In the genomic region with DNA sequence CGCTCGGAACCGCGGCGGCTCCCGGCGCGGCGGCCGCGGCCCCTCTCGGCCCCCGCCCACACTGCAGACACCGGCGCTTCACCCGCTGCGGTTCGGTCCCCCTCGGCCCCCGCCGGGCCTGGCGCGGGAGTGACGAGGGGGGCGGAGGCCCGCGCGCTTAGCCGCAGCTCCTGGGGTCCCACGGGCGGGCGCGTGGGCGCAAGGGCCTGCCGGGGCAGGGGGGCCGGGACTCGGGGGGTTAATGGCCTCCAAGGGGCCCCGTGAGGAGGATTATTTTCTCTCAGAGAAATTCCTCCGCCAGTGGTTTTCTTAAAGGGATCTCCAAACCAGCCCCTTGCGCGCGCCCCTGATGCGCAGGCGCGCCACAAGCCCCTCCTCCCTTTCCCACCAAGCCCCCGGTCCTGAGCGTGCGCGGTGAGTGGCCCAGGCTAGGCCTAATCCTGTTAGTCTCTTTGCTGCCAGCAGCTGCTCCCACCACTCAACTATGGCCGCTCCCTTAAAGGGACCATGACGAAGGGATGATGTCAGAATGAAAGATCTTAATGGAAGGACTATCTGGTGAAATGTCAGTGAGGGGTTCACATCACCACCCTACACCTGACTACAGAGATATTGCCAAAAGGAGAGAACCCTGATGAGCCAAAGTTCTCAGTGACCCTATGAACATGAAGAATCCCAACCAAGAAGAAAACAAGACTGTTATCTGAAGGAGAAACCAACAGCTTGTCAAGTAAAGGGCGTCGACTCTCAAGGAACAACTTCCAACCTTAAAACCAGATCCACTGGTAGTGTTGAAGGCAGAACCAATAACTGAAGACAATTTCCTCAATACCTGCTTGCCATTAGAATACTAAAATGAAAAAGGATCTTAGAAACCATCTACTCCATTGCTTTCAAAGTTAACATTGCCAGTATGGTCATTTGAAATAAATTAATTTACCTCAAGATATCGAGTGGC, we compare ENCODE assay signal across 8 mouse cellular contexts. TPM values are rescaled to one million over a fixed set of nuclear protein-coding genes. Genes with fewer than 3 reads are reported as not detected.
DNase-seq lines count a peak whose midpoint lies in the region; ATAC-seq and TF ChIP-seq lines count a peak whose summit lies in the region.

Zmym4 (minus strand) TSS at position 272 of the 958 bp plus-strand sequence.

- peak within 1 kb of the TSS; percentile 76 to 92 (median 90) for H3K4me3 ChIP-seq in CH12.LX (replicated peaks in 1 of 3; ENCODE audit: low read depth in 2 of 3, low read length in 2 of 3, poor library complexity in 1 of 3)
- peak within 1 kb of the TSS; percentile 97 for H3K4me3 ChIP-seq in forebrain, embryonic 12.5 days (replicated peaks)
- peak within 1 kb of the TSS; percentile 89 for H3K4me3 ChIP-seq in liver, postnatal 0 days (ENCODE audit: low read depth, low read length)
- peak within 1 kb of the TSS; percentile 98 for H3K4me3 ChIP-seq in neural tube, embryonic 14.5 days (ENCODE audit: low read depth, low read length)

- no peak for TF ChIP-seq RAD21 in CH12.LX (IDR thresholded peaks at IDR 0.05; ENCODE audit: low read depth, low read length)

- peak within 1 kb of the TSS; percentile 93 for H3K4me2 ChIP-seq in CH12.LX (ENCODE audit: insufficient read depth, low read depth, poor library complexity, severe bottlenecking)
- H3K4me2 ChIP-seq in forebrain, embryonic 12.5 days, result peak within 1 kb of the TSS; percentile 76
- H3K4me2 ChIP-seq in liver, postnatal 0 days (ENCODE audit: low read depth, low read length), result peak within 1 kb of the TSS; percentile 75
- H3K4me2 ChIP-seq in neural tube, embryonic 14.5 days (ENCODE audit: low read depth, low read length), result peak within 1 kb of the TSS; percentile 80

- dilution Hi-C loops in CH12.LX (cut with MboI; ENCODE audit: extremely low pct_ligation_motif_present, extremely low pct_unique_long_range_greater_than_20kb, low sequenced_read_pairs), result no loop called here

- no peak for TF ChIP-seq EP300 in CH12.LX (IDR thresholded peaks at IDR 0.05; ENCODE audit: low read length)
- no peak for TF ChIP-seq EP300 in liver, postnatal 0 days (IDR thresholded peaks at IDR 0.05; ENCODE audit: low read depth)

- in situ Hi-C loops in CH12.LX (cut with MboI; ENCODE audit: low pct_ligation_motif_present, low pct_unique_long_range_greater_than_20kb, low sequenced_read_pairs), result no loop called here

- 7% methylated on average over 43 of the region's 54 CpGs for WGBS in forebrain, embryonic 12.5 days
- 6% methylated on average over 52 of the region's 54 CpGs for WGBS in large intestine, adult 2 months
- WGBS in liver, postnatal 0 days (ENCODE audit: insufficient replicate concordance), result 14% methylated on average over 19 of the region's 54 CpGs
- WGBS in neural tube, embryonic 14.5 days, result 8% methylated on average over 37 of the region's 54 CpGs

- peaks cover 23% of the 10 kb centered on the region for H3K79me2 ChIP-seq in CH12.LX (replicated peaks; ENCODE audit: control insufficient read depth, extremely low read depth, insufficient read depth, poor library complexity, severe bottlenecking)

- H3K4me1 ChIP-seq in CH12.LX (ENCODE audit: control insufficient read depth in 1 of 2, insufficient read depth in 2 of 2), result peaks cover 0 to 12% of the 10 kb centered on the region in 2 experiments; a peak in 2 of 4 replicates
- peaks cover 5% of the 10 kb centered on the region for H3K4me1 ChIP-seq in forebrain, embryonic 12.5 days
- H3K4me1 ChIP-seq in liver, postnatal 0 days (ENCODE audit: insufficient read depth), result no peaks in the 10 kb centered on the region; the same call in 1 of the 2 replicates
- H3K4me1 ChIP-seq in neural tube, embryonic 14.5 days (ENCODE audit: control insufficient read depth, insufficient read depth, low read length), result peaks cover 6% of the 10 kb centered on the region; the same call in 1 of the 2 replicates

- DNase-seq in CH12.LX (ENCODE audit: extremely low read depth), result peak; percentile 96
- DNase-seq in c-Kit-positive CD71-positive TER-119-negative erythroid progenitor cells, embryonic 14.5 days (ENCODE audit: low read depth), result peak; percentile 74
- peak; percentile 96 to 97 for DNase-seq in heart, postnatal 10 days
- peak; percentile 40 for DNase-seq in large intestine, adult 2 months (ENCODE audit: low read depth, low spot score)
- peak; percentile 91 for DNase-seq in liver, postnatal 0 days
- peak; percentile 95 for DNase-seq in testis, postnatal 10 days (ENCODE audit: low spot score)

- no peak for TF ChIP-seq CTCF in CH12.LX (conservative IDR thresholded peaks at IDR 0.05 in 1 of 2, IDR thresholded peaks at IDR 0.05 in 1 of 2; ENCODE audit: low read depth in 2 of 2, low read length in 2 of 2)
- TF ChIP-seq CTCF in liver, postnatal 0 days (IDR thresholded peaks at IDR 0.05; ENCODE audit: low read depth), result no peak

- peak within 1 kb of the TSS; percentile 98 for H3K9ac ChIP-seq in CH12.LX (ENCODE audit: insufficient read depth, low read depth)
- peak within 1 kb of the TSS; percentile 97 for H3K9ac ChIP-seq in forebrain, embryonic 12.5 days
- H3K9ac ChIP-seq in liver, postnatal 0 days (replicated peaks), result peak within 1 kb of the TSS; percentile 93
- peak within 1 kb of the TSS; percentile 98 for H3K9ac ChIP-seq in neural tube, embryonic 14.5 days (replicated peaks; ENCODE audit: low read depth, low read length)

- H3K9me3 ChIP-seq in CH12.LX (replicated peaks; ENCODE audit: low read length), result no peaks in the 10 kb centered on the region
- no peaks in the 10 kb centered on the region for H3K9me3 ChIP-seq in forebrain, embryonic 12.5 days
- no peaks in the 10 kb centered on the region for H3K9me3 ChIP-seq in liver, postnatal 0 days (ENCODE audit: low read length)
- no peaks in the 10 kb centered on the region for H3K9me3 ChIP-seq in neural tube, embryonic 14.5 days (ENCODE audit: control insufficient read depth, low read length)

- intact Hi-C loops in heart, postnatal 10 days (cut with DNase I), result loop anchor here (5.0 kb wide), 1 partner anchor 49 kb away; no protein-coding TSS in a partner anchor

- no peaks in the 10 kb centered on the region for H3K27me3 ChIP-seq in CH12.LX (replicated peaks)
- no peaks in the 10 kb centered on the region for H3K27me3 ChIP-seq in forebrain, embryonic 12.5 days
- H3K27me3 ChIP-seq in liver, postnatal 0 days (ENCODE audit: insufficient read depth, low read length), result no peaks in the 10 kb centered on the region
- no peaks in the 10 kb centered on the region for H3K27me3 ChIP-seq in neural tube, embryonic 14.5 days (ENCODE audit: control insufficient read depth, insufficient read depth, low read length)

- peak; percentile 98 for ATAC-seq in forebrain, embryonic 12.5 days (ENCODE audit: low FRiP score)
- peak; percentile 97 for ATAC-seq in liver, postnatal 0 days
- ATAC-seq in neural tube, embryonic 14.5 days (ENCODE audit: low read depth), result peak; percentile 99

- peaks cover 0 to 4% of the 10 kb centered on the region in 2 experiments for H3K36me3 ChIP-seq in CH12.LX (replicated peaks in 1 of 2; ENCODE audit: control insufficient read depth in 1 of 2, insufficient read depth in 1 of 2, low read length in 1 of 2)
- no peaks in the 10 kb centered on the region for H3K36me3 ChIP-seq in forebrain, embryonic 12.5 days (replicated peaks)
- no peaks in the 10 kb centered on the region for H3K36me3 ChIP-seq in liver, postnatal 0 days (replicated peaks; ENCODE audit: insufficient read depth, low read length)
- no peaks in the 10 kb centered on the region for H3K36me3 ChIP-seq in neural tube, embryonic 14.5 days (ENCODE audit: control insufficient read depth, insufficient read depth, low read length)

- H3K27ac ChIP-seq in CH12.LX (ENCODE audit: insufficient read depth, low read depth), result peak within 1 kb of the TSS; percentile 37; the same call in 1 of the 2 replicates
- peak within 1 kb of the TSS; percentile 99 for H3K27ac ChIP-seq in forebrain, embryonic 12.5 days
- peak within 1 kb of the TSS; percentile 94 for H3K27ac ChIP-seq in liver, postnatal 0 days (ENCODE audit: low read depth)
- peak within 1 kb of the TSS; percentile 98 for H3K27ac ChIP-seq in neural tube, embryonic 14.5 days (ENCODE audit: low read depth, low read length)

- peak; percentile 74 for TF ChIP-seq POLR2A in CH12.LX (IDR thresholded peaks at IDR 0.05; ENCODE audit: low read depth, low read length)

TF ChIP-seq in CH12.LX, 34 proteins besides CTCF, POLR2A, EP300 and RAD21 (continues in another document):
- no peak for TF ChIP-seq JUND (conservative IDR thresholded peaks at IDR 0.05; ENCODE audit: low read depth, low read length)
- TF ChIP-seq CHD1 (IDR thresholded peaks at IDR 0.05; ENCODE audit: low read depth, low read length), result no peak
- peak; percentile 93 for TF ChIP-seq NRF1 (IDR thresholded peaks at IDR 0.05; ENCODE audit: low read depth, low read length)
- TF ChIP-seq HCFC1 (IDR thresholded peaks at IDR 0.05; ENCODE audit: low read depth, low read length), result peak; percentile 80
- TF ChIP-seq NELFE (IDR thresholded peaks at IDR 0.05; ENCODE audit: low read depth, low read length), result peak; percentile 81
- TF ChIP-seq POLR2AphosphoS2 (IDR thresholded peaks at IDR 0.05; ENCODE audit: low read depth, low read length), result no peak
- TF ChIP-seq JUN (IDR thresholded peaks at IDR 0.05; ENCODE audit: insufficient read depth, low read depth, low read length), result no peak; the same call in 1 of the 2 replicates
- no peak for TF ChIP-seq PAX5 (IDR thresholded peaks at IDR 0.05; ENCODE audit: low read length)
- TF ChIP-seq UBTF (IDR thresholded peaks at IDR 0.05; ENCODE audit: low read depth, low read length), result no peak
- peak; percentile 80; the same call in 1 of the 2 replicates for TF ChIP-seq MAZ (IDR thresholded peaks at IDR 0.05; ENCODE audit: low read depth, low read length)
- peak; percentile 65 for TF ChIP-seq TCF12 (IDR thresholded peaks at IDR 0.05; ENCODE audit: low read depth, low read length)
- peak; percentile 30; the same call in 1 of the 2 replicates for TF ChIP-seq TBP (conservative IDR thresholded peaks at IDR 0.05; ENCODE audit: low read depth, low read length)
- peak; percentile 32; the same call in 1 of the 2 replicates for TF ChIP-seq MAX (IDR thresholded peaks at IDR 0.05; ENCODE audit: low read length)
- no peak for TF ChIP-seq RCOR1 (conservative IDR thresholded peaks at IDR 0.05; ENCODE audit: low read depth, low read length)
- no peak for TF ChIP-seq E2F4 (IDR thresholded peaks at IDR 0.05; ENCODE audit: insufficient replicate concordance, low read depth, low read length)
- TF ChIP-seq ELF1 (IDR thresholded peaks at IDR 0.05; ENCODE audit: low read depth, low read length), result no peak

RNA-seq across cellular contexts. Expression of gene Zmym4, which starts in this region (rescaled TPM):
- 13.6 and 14.9 TPM in 2 replicates for total RNA-seq in CH12.LX (2012; rRNA removed)
- total RNA-seq in CH12.LX (2014; rRNA removed), result 18.0 and 19.7 TPM in 2 replicates
- 22.8 and 24.3 TPM in 2 replicates for polyA plus RNA-seq in CH12.LX (2012; ENCODE audit: insufficient read length, low read depth)
- 43.4 and 48.1 TPM in 2 replicates for polyA plus RNA-seq in forebrain, embryonic 12.5 days (2016; fragmentation: Nextera tagmentation; extraction: Ambion mirVana)
- total RNA-seq in heart, postnatal 10 days (2021), result 10 to 100 TPM; 30.4 to 35.0 TPM
- 1.8 and 2.9 TPM in 2 replicates for polyA plus RNA-seq in large intestine, adult 2 months (2012; rRNA removed)
- polyA plus RNA-seq in liver, postnatal 0 days (2015; fragmentation: Nextera tagmentation; extraction: Ambion mirVana), result 2.9 and 4.4 TPM in 2 replicates
- 34.5 and 38.6 TPM in 2 replicates for polyA plus RNA-seq in neural tube, embryonic 14.5 days (2014; fragmentation: Nextera tagmentation; extraction: Ambion mirVana)

Comparison
In these comparisons a context has a peak if more than half of its experiments do, and no peak if none do; other contexts are left out.
1. Peak in every context shown above with its lines: DNase-seq, ATAC-seq, H3K4me3 ChIP-seq and H3K27ac ChIP-seq.
2. DNase-seq: peak in every context shown above with its lines; median percentile 96 in heart, postnatal 10 days; 96 in CH12.LX; 95 in testis, postnatal 10 days; 91 in liver, postnatal 0 days; 74 in c-Kit-positive CD71-positive TER-119-negative erythroid progenitor cells, embryonic 14.5 days; 40 in large intestine, adult 2 months.
3. H3K27ac ChIP-seq: peak in every context shown above with its lines; median percentile 99 in forebrain, embryonic 12.5 days; 98 in neural tube, embryonic 14.5 days; 94 in liver, postnatal 0 days; 37 in CH12.LX.